Mouse (Mus musculus) R1 (cell line): ENCODE measurements around the gene Nxph3.

Experiments used
- DNase-seq: peaks from one replicate; pipeline ENCODE4 v3.0.0-alpha.2; 2018; ENCODE audit warnings: low read depth, low spot score

Gene Nxph3

GRCm38 (mm10) chr11:95514298-95514861 lies at the start of gene Nxph3:
Gene Nxph3 (minus strand): TSS chr11:95514570.
- peak; percentile 81 for DNase-seq

DNA sequence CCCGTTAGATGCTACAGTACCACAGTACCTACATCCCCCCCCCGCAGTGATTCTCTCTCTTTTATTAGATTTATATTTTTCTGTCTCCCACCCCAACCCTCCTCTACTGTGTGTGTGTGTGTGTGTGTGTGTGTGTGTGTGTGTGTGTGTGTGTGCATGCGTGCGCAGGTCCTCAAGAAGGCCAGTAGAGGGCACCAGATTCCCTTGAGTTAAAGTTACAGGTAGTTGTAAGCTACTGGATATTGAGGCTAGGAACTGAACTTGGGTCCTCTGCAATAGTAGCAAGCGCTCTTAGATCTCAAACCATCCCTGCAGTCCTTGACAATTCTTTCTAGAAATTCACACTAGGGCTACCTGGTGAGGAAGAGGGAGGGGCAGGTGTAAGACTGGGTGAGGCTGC lies 49.5 kb upstream of the Nxph3 start:
- DNase-seq, result peak; percentile 72

GRCm38 (mm10) chr11:95560773-95561172 lies 46.4 kb upstream of the Nxph3 start:
- no peak for DNase-seq

GRCm38 (mm10) chr11:95559761-95560160 lies 45.4 kb upstream of the Nxph3 start:
- no peak for DNase-seq

DNA sequence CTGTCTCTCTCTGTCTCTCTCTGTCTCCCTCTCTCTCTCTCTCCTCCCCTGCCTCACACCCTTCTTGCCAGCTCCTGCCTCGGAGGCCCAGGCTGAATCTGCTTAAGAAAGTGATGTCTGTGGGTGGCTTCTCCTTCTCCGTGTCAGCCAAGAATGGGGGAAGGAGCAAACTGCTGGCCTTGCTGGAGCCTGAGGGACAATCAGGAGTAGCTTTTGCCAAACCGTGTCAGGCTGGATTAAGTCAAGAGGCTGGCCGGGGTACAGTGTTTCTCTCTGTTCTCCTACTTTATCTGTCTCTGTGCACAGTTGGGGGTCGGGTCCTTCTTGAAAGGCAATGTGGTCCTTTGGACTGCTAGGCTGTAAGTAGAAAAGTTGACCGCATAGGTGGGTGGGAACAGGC lies 43.3 kb upstream of the Nxph3 start:
- DNase-seq, result no peak

DNA sequence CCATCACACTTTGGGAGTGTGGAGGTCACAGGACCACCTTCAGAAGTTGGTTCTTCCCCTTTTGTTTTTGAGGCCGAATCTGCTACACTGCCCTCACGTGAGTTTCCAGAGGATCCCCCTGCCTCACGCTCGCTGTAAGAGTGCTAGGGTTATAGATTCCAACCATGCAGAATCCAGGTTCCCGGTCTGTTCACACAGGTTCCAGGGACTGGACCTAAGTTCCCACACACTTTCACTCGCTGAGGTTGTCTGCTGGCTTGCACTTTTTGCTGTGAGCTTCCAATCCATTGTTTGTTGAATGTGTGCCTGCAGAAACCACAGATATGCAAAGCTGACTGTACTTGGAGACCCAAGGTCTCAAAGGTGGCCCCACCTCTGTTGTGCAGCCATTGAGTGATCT lies 42.7 kb upstream of the Nxph3 start:
- DNase-seq, result peak; percentile 74

DNA sequence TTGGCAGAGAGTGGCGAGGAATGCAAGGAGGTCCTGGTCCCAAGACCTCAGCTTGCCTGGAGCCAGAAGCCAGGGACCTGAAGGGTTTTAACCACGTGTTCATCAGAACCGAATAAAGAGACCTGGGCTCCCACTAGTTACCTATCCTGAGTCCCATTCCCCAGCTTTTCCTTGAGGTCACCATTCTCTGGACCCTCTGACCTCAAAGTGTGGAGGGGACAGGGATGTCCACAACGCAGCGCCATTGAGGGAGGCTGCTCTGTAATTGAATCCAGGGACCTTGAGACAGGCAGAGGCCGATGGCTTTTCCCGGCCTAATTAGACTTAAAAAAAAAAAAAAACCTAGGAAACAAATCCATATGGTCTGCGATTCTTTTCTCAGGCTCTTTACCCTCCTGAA lies 40.9 kb upstream of the Nxph3 start:
- DNase-seq, result no peak

DNA sequence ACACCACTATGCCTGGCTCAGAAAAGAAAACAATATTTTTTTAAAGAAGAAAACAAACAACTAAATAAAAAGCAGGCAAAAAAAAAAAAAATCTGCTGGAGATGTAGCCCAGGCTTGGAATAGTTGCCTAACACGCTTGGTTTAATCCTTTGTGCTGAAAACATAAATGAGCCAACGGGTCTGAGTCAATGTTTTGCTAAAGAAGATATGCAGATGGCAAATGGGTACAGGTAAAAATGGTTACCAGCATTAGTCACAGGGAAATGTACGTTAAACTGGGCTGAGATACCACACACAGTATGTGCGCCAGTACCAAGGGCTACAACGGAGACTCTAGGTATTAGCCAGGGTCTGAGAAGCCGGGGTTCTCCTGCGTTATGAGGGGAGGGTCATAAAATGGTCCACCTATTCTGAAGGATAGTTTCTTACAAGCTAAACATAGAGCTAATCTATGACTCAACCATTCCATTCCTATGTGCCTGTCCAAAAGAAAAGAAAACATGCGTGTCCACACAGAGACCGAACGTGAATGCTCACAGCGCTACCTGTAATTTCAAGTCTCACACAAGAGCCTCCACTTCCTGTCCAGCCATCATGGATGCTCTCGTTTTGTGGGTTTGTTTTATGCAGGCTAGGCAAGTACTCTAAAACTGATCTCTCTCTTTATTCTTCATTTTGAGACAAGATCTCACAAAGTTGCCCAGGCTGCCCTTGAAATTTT lies 36.1 kb upstream of the Nxph3 start:
- no peak for DNase-seq

DNA sequence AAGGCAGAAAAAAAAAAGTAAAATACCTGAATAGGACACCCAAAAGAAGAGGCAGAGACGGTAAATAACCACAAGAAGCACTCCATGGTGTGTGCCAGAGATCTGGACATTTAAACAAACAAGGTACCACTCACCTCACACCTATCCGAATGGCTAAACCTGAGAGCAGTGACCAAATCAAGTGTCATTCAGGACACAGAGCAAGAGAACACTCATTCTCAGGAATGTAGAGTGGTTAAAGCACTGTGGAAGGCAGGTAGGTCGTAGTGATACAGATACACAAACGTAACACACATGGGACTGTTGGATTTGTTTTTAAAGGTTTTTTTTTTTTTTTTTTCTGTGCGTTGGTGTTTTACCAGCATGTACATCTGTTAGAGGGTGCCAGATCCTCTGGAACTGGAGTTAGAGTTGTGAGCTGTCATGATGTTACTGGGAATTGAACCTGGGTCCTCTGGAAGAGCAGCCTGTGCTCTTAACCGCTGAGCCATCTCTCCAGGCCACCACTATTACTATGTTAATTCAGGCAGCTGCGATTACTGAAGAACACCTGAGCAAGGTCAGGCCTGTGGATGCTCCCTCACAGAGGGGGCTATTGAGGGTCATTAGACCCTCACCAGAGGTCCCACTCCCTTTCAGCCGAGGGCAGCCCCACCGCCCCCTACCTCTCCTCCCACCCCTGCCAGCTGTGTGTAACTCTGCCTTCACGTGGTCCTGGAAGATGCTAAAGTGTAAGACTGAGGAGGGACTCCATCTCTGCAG lies 31.8 kb upstream of the Nxph3 start:
- peak; percentile 59 for DNase-seq

DNA sequence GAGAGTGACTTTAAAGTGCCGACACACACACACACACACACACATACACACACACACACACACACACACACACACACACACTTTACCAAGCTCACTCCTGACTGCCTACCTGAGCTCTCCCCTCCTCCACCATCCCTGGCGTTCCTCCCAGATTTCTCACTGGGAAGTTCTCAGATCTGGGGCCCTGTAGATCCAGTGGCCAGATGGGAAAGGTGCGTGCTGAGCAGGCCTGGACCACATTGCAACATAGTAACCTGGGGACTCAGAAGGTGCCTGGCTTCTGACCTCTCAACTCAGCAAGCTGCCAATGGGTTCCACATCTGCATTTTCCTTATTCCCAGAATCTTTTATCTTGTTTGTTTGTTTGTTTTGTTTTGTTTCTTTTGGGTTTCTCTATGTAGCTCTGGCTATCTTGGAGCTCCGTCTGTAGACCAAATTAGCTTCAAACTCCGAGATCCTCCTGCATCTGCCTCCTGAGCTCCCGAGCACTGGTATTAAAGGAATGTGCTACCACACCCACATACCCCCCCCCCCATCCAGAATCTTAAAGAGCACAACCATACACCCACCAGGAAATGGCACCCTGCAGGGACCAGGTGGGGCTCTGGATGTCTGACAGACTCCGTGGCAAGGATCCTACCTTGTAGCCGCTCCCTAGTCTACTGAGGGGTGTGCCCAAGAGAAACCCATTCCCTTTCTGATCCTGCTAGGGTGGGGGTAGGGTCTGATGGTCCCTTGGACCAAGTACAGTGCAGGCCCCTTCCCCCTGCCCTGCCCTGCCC lies 30.4 kb upstream of the Nxph3 start:
- peak; percentile 99 for DNase-seq

DNA sequence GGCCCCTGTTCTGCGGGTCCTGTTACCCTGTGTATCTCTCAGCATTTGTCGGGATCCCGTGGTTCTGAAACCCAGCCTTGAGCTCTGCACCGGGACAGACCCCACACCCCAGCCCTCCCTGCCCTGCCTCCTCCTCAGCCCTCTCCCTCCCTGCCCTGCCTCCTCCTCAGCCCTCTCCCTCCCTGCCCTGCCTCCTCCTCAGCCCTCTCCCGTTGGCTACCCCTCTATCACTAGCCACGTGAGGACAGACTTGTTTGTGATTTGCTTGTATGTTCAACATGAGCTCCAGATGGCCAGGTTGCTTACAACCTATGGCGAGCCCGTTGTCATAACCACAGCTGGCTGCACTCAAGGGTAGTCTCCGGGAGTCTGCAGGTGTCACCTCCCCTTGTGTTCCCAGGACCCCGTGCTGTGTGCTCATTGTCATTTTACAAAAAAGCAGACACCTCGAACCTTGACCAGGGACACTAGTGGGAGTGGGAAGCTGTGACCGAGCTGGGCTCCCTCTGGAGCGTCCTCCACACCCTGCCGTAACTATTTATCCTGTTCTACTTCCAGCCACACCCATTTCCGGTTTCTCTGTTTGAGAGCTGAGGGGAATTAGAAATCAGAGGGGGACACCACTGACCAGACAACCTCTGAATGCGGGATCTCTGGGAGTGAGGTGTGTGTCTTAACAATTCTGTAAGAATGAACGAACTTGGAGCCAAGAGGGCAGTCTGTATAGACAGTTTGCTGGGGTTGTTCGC lies 26.4 kb upstream of the Nxph3 start:
- DNase-seq, result peak; percentile 92

DNA sequence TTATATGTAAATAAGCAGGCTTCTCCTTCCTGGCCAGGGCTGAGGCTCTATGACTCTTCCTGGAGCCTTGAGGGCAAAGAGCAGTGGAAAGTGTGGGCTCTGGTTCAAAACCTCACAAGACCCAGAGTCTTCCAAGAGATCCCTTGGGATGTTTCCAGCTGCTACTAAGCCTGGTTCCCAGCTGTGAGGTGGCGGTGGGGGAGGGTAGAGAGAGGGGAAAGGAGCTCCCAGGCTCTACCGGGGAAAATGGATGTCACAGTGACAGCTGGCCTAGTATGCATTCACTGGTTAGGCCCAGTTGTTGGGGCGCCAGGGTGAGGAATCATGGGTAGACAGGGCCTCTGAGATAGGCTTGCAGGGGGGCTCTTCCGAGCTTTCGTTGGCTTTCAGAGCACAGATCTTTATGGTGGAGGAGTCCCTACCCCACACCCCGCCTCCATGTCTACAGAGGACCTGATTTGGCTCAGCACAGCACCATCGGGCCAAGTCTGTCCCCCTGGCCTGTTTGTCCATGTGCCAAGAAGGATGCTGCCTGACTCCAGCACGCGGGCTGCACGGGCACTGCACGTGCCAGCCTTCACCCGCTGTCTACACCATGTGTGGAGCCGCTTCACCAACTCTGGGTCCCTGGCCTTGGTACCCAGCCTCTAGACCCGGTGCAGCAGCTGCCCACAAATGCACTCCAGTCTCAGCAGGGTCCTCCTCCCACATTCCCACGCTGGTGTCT lies 24.2 kb upstream of the Nxph3 start:
- DNase-seq, result no peak

- DNase-seq, result peak; percentile 75
Observed at GRCm38 (mm10) chr11:95533484-95534160, 19.3 kb upstream of the Nxph3 start.

- peak; percentile 94 for DNase-seq
Observed at GRCm38 (mm10) chr11:95532353-95533072, 18.1 kb upstream of the Nxph3 start.

GRCm38 (mm10) chr11:95528231-95528630 lies 13.9 kb upstream of the Nxph3 start:
- peak; percentile 53 for DNase-seq

GRCm38 (mm10) chr11:95527307-95527706 lies 12.9 kb upstream of the Nxph3 start:
- DNase-seq, result no peak

GRCm38 (mm10) chr11:95521563-95521962 lies 7.2 kb upstream of the Nxph3 start:
- peak; percentile 85 for DNase-seq

DNA sequence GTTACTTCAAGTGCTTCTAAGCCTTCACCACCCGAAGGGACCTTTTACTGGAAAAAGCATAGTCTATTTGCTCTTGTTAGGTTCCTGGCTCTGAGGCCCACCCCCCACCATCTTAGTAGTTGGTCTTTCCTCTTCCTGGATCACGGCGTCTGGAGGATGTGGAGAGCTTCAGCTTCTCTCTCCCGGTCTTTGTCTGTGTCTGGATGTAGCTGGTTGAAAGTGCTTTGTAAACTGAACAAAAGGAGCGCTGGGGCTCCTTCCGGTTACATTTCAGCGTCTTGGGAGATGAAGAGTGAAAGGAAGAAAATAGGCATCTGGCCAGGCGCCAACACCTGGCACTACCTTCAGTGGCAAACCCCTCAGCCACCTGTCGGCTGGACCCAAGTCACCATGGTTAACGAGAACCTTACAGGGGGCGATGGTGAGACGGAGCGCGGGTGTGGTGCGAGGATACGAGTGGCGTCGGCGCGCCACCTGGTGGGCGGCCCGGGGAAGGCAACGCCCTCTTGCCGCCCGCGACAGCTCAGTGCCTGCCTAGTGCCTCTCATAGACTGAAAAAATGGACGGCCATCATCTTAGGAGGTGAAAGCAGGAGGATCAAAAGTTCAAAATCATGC lies 6.2 kb upstream of the Nxph3 start:
- peak; percentile 92 for DNase-seq

- DNase-seq, result peak; percentile 47
Observed at GRCm38 (mm10) chr11:95519996-95520395, 5.6 kb upstream of the Nxph3 start.
